In genomic region chr16:24900241-24900796, GRCm38 (mm10) we compare ENCODE assay signal across 15 mouse cellular contexts.
DNase-seq lines count a peak whose midpoint lies in the region; ATAC-seq and TF ChIP-seq lines count a peak whose summit lies in the region.
"Had no signal": no experiment of that assay in that cellular context is flagged by ENCODE, and none has a peak within 500 bp of the region (broad histone marks: within the 10 kb centered on the region; RNA-seq: fewer than 3 reads in every experiment).

No protein-coding gene starts in this region.

- peak overlapping the region; percentile 82 for H3K27ac ChIP-seq in gastrocnemius, adult 2 months
- peak overlapping the region; percentile 71; the same call in 1 of the 2 replicates for H3K27ac ChIP-seq in kidney, embryonic 16.5 days (ENCODE audit: low read length)
- H3K27ac ChIP-seq in neural tube, embryonic 11.5 days (ENCODE audit: low read depth, low read length), result no peak overlapping the region
- H3K27ac ChIP-seq: layer of hippocampus, adult 2 months; limb, embryonic 12.5 days; midbrain, embryonic 12.5 days had no signal

- H3K9ac ChIP-seq in kidney, embryonic 16.5 days (replicated peaks; ENCODE audit: low read length), result no peak overlapping the region
- no peak overlapping the region for H3K9ac ChIP-seq in neural tube, embryonic 11.5 days (ENCODE audit: low read length)
- H3K9ac ChIP-seq: limb, embryonic 12.5 days; midbrain, embryonic 12.5 days had no signal

- no peaks in the 10 kb centered on the region for H3K36me3 ChIP-seq in kidney, embryonic 16.5 days (ENCODE audit: insufficient read depth, low read length)
- no peaks in the 10 kb centered on the region for H3K36me3 ChIP-seq in neural tube, embryonic 11.5 days (ENCODE audit: control insufficient read depth, insufficient read depth, low read length)
- H3K36me3 ChIP-seq: limb, embryonic 12.5 days; midbrain, embryonic 12.5 days had no signal

- peaks cover 37% of the 10 kb centered on the region for H3K4me1 ChIP-seq in kidney, embryonic 16.5 days (ENCODE audit: insufficient read depth, low read length)
- 0 out of 2 replicates have a peak, but pooled peaks cover 6% of the 10 kb centered on the region for H3K4me1 ChIP-seq in neural tube, embryonic 11.5 days (ENCODE audit: control insufficient read depth, insufficient read depth, low read length)

- H3K9me3 ChIP-seq in kidney, embryonic 16.5 days (ENCODE audit: low read length), result no peaks in the 10 kb centered on the region
- no peaks in the 10 kb centered on the region for H3K9me3 ChIP-seq in neural tube, embryonic 11.5 days (ENCODE audit: control insufficient read depth, low read length)
- H3K9me3 ChIP-seq: limb, embryonic 12.5 days; midbrain, embryonic 12.5 days had no signal

- no peak for DNase-seq in gastrocnemius, adult 2 months
- DNase-seq in gastrocnemius, adult 8-10 months (ENCODE audit: low spot score in 2 of 2), result no peak
- no peak for DNase-seq in kidney, postnatal 25 days
- peak; percentile 22 for DNase-seq in neural tube, embryonic 11.5 days (ENCODE audit: low spot score)
- DNase-seq in neural tube, embryonic 10.5 days (ENCODE audit: extremely low spot score, low spot score), result no peak
- peak; percentile 41 for DNase-seq in skeletal muscle tissue, adult 2 months (ENCODE audit: low read depth, low spot score)
- DNase-seq in ovary, postnatal 36 days (ENCODE audit: low spot score), result no peak
- DNase-seq: cerebellum, postnatal 25 days; lung, postnatal 4 days had no signal

- WGBS in kidney, embryonic 16.5 days, result 16% methylated on average over 2 of the region's 2 CpGs
- WGBS in neural tube, embryonic 11.5 days, result 26% methylated on average over 2 of the region's 2 CpGs

- intact Hi-C loops in gastrocnemius, adult 2 months (cut with DNase I), result loop anchor here (5.0 kb wide), 1 partner anchor 918 kb away; no protein-coding TSS in a partner anchor

- ATAC-seq in kidney, embryonic 16.5 days (ENCODE audit: low FRiP score, low TSS enrichment), result peak; percentile 84; the same call in 1 of the 2 replicates
- no peak; the same call in 1 of the 2 replicates for ATAC-seq in neural tube, embryonic 11.5 days (ENCODE audit: insufficient read depth, low FRiP score, low TSS enrichment)
- ATAC-seq: forebrain, embryonic 14.5 days had no signal

- no peaks in the 10 kb centered on the region for H3K27me3 ChIP-seq in kidney, embryonic 16.5 days (ENCODE audit: insufficient read depth, low read length)
- no peaks in the 10 kb centered on the region for H3K27me3 ChIP-seq in neural tube, embryonic 11.5 days (ENCODE audit: control insufficient read depth, insufficient read depth, low read length)
- H3K27me3 ChIP-seq: limb, embryonic 12.5 days; midbrain, embryonic 12.5 days had no signal

- H3K4me2 ChIP-seq in kidney, embryonic 16.5 days (replicated peaks; ENCODE audit: low read depth, low read length), result no peak overlapping the region
- no peak overlapping the region for H3K4me2 ChIP-seq in neural tube, embryonic 11.5 days (ENCODE audit: low read depth)
- H3K4me2 ChIP-seq: limb, embryonic 12.5 days; midbrain, embryonic 12.5 days had no signal

- TF ChIP-seq CTCF in gastrocnemius, adult 2 months (IDR thresholded peaks at IDR 0.05), result no peak

- H3K4me3 ChIP-seq in gastrocnemius, adult 2 months, result no peak overlapping the region
- no peak overlapping the region for H3K4me3 ChIP-seq in kidney, embryonic 16.5 days (ENCODE audit: low read length)
- no peak overlapping the region for H3K4me3 ChIP-seq in neural tube, embryonic 11.5 days (ENCODE audit: low read depth, low read length)
- H3K4me3 ChIP-seq: layer of hippocampus, adult 2 months; limb, embryonic 12.5 days; midbrain, embryonic 12.5 days; myocyte had no signal

Comparison
In these comparisons a context has a peak if more than half of its experiments do, and no peak if none do; other contexts are left out.
1. DNase-seq: peak in neural tube, embryonic 11.5 days (single experiment) and skeletal muscle tissue, adult 2 months (single experiment); none in gastrocnemius, adult 2 months (single experiment), gastrocnemius, adult 8-10 months (0 of 2), kidney, postnatal 25 days (0 of 2), neural tube, embryonic 10.5 days (single experiment) and ovary, postnatal 36 days (single experiment).